Mouse (Mus musculus): ENCODE measurements around the gene Phox2b.

The Phox2b gene

DNA sequence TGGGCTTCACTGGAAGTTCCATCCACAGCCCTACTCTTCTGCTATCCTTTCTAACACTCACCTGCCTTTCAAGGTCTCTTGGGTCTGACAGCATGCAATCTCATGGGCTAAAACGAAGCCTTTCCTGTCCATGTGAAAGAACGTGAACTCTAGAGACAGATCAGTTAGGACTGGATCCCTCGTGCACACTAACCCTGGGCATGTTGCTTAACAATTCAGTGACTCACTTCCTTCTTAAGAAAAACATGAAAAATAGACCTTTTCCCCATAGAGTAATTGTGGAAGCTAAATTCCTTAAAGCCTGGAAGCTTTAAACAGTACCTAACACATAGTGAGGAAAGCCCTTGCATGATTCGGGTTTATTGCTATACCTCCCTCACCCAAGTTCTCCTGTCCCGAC, 8.2 kb downstream of the Phox2b start:
- DNase-seq: no peak

DNA sequence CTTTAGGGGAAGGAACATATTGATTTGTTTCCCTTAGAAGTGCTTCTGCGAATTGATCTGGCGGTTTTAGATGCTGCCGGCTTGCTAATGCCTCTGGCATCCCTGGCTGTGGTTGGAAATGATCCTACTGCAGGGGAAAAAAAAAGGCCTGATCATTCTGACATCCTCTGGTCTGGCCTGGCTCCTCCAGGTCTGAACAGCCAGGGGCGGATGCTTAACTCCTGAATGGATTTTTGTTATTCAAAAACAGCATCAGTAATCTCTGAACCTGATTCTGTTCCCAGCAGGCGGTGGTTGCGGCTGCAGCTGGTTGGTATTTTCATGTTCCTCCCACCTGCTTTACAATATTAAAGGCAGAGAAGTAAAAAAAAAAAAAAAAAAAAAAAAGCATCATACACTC, 16.0 kb downstream of the Phox2b start:
- no peak for DNase-seq

DNA sequence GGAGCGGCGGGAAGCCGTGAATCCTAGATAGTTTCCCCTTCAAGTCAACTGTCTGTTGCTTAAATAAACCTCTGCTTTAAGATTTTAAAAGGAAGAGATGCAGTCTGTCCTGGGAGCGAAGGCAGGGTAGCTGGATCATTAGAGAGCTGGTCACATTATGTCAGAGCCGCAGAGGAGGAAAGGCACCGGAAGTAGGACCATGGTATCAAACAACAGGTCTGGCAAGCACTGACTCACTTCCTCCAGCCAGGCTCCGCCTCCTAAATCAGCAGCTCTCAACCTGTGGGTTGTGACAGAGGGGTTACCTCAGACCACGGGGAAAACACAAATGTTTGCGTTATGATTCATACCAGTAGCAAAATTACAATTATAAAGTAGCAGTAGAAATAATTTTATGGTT, 35.5 kb downstream of the Phox2b start:
- no peak for DNase-seq

DNA sequence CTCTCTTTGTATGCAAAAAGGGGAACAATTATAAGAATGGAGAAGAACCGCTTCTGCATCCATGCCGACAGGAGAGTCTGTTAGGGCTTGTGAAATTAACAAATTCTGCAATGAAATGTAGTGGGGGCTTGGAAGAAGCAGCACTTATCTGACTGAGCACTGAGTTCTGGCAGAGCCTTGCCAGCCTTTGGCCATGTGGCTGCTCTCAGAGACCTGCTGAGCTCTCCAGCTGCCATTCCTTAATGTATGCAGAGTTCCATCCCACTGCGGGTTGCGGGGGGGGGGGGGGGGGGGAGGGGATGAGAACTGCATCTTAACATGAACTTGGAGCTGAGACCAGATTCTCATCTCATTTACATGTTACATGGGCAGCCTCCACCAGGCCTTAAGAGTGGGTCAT, 38.6 kb downstream of the Phox2b start:
- no peak for DNase-seq

DNA sequence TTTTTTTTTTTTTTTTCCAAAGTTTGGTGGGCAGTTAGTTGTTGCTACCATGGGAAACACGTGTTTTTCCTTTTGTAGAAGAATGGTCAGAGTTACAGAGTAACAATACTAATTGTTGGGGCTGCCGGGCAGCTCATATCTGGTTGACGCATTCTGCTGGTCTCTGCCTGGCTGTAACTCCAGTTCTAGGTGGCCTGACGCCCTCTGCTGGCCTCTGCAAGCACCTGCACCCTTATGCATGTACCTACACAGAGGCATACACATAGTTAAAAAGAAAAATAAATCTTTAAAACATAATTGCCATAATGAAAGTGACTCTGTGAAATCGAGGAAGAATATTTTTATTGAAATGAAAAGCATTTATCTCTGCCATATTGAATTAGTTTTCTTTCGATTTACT, 41.3 kb downstream of the Phox2b start:
- DNase-seq: no peak

DNA sequence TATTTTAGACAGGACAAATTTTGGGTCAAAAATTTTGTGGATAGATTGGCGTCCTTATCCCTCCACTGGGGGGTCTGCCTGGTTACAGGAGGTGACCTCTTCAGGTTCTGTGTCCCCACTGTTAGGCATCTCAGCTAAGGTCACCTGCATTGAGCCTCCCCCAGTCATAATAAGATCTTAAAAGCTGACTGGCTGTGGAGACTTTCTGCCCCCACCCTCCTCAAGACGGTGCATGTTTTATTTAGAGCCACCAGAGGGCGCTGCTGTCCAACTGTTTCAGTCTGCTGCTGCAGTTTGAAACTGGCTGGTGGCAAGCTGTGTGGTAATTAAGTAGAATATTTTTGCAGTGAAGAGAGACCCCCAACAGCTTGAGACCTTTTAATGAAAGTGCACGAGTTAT, 51.1 kb downstream of the Phox2b start:
- DNase-seq: peak; percentile 82
